Mouse (Mus musculus) embryo, embryonic 11 days (tissue): ENCODE data around the gene Stat5a.
A peak's percentile ranks its signal among the peaks of the same experiment; 100 is the strongest.

Experiments
- DNase-seq: peaks from one replicate; pipeline ENCODE4 v3.0.0-alpha.2; 2015

Stat5a gene

DNA sequence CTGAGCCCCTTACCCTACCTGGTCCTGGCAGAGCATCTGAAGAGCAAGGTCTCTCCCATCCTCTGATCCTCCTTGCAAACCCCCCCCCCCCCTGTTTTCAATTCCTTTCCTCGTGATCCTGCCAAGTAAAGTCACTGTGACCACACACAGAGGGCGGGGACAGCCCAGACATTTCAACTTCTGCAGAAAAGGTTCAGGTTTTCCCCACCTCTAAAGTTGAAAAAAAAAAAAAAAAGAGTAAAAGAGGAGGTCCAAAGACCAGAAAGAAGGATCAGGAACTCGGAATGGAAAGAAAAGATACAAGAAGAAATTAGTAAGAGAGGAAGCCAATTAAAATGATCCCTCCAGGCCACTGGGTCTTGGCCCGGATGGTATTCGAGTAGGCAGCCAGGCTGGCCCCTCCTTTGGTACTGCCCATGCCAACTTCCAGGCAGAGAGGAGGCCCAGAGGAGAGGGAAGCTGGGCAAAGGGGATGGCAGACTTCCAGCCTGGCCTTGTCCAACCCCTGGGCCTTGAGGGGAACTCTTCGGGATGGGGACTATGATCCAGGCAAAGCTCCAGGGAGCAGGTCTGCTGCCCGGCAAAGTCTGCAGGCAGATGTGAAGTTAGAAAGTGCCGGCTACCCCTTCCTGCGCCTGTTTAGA lies at the start of gene Stat5a:
Gene Stat5a (plus strand): TSS at position 417 of the 644 bp plus-strand sequence.
- DNase-seq, result no peak

DNA sequence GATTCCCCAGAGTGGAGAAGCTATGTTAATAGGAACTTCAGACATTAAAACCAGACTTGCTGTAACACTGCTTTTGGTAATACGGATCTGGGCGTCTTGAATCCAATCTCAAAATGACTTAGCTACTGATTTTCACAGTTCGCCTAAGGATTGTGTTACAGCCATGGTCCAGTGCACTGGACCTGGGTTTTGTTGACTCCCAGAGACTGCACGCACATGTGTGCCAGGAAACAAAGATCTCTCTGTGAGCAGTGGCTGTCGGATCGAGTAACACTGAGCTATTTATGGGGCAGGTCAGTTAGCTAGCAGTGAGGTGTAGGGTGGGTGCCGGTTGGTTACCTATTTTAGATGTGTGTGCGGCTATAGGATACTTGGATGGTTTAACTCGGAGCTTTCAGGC lies 48.6 kb upstream of the Stat5a start:
- DNase-seq, result peak; percentile 24

DNA sequence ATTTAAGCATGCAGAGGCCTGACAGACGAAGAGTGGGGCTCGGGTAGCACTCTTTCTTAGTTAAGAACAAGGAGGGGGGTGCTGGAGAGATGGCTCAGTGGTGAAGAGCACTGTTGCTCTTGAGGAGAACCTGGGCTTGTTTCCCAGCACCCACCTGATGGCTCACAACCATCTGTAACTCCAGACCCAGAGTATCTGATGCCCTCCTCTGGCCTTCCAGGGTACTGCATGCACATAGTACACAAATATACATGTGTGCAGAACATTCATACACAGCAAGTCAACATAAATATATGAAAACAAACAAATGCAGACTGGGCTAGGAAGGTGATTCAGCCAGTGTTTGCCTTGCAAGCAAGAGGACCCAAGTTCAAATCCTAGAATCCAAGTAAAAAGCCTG lies 48.0 kb upstream of the Stat5a start:
- no peak for DNase-seq

DNA sequence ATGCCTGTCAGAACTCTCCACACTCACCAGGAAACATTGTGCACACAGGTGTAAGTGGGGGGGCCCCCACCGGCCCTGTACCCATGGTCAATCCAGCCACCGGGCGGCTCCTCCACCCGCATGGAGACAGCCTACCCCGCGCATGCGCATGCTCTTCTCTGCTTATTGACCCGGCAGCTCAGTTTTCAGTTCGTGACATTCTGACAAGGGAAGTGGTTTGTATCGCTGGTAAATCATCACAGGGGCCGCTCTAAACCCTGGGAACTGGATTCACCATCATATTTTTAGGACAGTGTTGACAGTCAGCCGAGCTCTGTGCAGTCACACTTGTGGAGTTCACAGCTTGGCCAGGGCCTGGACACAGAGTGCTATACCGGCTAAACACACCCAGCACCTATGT lies 44.7 kb upstream of the Stat5a start:
- peak; percentile 51 for DNase-seq

DNA sequence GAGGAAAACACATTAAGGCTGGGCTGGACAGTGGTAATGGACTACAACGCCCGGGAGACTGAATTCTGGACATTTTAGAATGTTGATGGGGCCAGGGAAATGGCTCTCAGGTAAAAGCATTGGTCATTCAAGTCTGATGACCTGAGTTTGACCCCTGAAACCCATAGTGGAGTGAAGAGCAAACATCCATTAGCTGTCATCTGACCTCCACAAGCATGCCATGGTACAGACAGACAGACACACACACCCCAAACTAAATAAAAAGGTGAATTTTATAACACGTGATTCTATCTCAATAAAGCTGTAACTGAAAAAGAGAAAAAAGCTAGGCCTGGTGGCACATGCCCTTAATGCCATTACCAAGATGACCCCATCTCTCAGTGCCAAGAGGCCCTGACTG lies 42.8 kb upstream of the Stat5a start:
- no peak for DNase-seq

DNA sequence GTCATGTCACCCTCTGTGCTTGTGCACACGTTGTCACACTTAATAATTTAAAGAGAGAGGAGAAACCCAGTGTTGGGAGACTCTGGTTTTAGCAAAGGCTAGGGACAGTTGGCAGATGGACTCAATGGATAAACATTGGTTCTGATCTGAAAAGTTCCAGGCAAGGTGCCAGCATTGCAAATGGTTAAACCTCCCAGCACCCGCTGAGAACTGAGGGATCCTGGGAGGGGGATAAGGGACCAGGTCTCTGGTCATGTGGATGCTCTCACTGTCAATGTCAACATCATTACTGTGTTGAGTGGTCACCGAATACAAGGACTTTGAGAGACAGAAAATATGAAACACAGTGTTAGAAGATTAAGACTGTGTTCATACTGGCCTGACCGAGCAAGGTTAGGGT lies 42.4 kb upstream of the Stat5a start:
- DNase-seq, result no peak

DNA sequence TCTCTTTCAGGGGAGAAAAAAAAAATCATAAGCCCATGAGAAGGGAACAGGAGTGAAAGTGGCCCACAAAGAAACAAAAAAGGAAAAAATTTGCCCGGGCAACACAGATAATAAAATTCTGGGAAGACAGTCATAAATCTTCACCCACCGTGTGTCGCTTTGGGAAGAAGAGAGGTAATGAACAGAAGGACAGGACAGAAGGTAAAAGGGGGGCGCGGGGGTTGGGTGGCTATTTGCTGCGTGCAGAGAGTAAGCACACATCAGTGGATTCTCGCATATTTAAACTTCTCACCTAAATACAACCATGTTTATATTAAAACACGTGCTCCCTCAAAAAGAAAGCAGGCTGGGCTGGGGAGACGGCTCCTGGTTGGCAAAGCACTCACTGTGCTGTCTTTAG lies 41.8 kb upstream of the Stat5a start:
- no peak for DNase-seq

DNA sequence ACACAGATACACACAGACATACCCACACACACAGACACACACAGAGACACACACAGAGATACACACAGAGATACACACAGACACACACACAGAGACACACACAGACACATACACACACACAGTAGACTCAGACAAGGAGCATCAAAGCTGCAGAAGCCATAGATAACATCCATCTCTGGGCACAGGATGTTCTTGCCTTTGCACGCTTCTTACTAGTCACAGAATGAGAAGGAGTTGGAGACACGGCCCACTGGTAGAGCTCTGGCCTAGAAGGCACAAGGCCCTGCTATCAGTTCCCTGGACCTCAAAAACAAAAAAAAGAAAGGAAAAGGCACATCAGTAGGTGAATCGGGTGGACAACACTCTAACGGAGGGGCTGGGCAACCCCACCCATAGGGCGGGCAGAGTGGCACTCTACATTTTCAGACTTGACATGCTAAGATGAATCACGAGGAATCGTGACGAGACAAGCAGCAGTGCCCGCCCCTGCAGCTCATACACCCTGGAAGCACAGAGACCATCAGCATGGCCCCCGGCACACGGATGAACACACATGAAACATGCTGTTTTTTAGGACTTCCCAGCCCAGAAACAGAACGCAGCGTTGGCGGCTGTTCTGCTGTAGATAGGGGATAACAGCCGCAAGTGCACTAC lies 40.7 kb upstream of the Stat5a start:
- DNase-seq, result no peak

DNA sequence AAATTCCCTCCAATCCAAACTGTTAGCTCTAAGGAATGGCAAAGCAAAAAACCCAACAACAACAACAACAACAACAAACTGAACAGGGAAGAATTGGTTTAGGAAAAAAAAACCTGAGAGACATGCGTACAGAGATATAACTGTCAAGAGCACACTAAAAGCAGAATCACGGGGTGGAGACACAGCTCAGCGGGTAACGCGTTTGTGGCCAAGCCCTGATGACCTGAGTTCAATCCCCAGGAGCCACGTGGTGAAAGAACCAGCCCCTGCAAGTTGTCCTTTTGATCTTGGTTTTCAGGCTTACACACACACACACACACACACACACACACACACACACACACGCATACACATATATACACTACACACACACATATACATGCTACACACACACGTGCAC lies 40.1 kb upstream of the Stat5a start:
- no peak for DNase-seq

DNA sequence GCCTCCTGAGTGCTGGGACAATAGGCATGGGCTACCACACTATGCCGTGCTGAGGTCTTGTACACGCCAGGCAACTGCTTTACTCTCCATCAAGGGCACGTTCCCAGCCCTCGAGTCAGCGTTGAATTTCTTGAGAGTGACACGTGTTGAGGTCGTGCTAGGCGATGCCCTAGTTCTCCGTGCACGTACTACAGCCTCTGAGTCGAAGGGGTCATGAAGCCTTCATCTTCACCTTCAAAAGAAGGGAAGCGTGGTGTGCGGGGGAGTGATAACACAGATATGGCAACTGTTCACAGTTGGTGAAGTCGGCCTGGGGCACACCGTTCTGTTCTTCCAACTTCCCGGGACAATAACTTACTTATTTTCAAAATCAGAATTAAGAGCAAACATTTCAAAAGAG lies 39.5 kb upstream of the Stat5a start:
- DNase-seq, result no peak

DNA sequence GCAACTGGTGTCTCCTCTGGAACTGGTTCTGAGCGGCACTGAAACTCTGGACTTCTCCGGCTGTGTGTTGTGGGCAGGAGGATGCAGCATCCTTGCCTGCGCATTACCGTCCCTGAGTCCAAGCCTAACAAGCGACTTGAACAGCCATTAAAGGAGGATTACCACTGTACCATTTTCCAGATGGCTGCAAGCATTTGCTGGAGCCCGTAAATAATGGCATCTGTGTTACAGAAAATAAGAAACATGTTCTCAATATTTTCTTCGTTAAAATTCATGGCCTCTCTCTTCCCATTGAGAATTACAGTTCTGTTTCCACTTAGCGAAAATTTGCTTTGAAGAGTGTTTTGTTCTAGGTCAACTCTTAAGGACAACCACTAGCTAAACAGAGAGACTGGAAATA lies 39.1 kb upstream of the Stat5a start:
- DNase-seq, result peak; percentile 18

DNA sequence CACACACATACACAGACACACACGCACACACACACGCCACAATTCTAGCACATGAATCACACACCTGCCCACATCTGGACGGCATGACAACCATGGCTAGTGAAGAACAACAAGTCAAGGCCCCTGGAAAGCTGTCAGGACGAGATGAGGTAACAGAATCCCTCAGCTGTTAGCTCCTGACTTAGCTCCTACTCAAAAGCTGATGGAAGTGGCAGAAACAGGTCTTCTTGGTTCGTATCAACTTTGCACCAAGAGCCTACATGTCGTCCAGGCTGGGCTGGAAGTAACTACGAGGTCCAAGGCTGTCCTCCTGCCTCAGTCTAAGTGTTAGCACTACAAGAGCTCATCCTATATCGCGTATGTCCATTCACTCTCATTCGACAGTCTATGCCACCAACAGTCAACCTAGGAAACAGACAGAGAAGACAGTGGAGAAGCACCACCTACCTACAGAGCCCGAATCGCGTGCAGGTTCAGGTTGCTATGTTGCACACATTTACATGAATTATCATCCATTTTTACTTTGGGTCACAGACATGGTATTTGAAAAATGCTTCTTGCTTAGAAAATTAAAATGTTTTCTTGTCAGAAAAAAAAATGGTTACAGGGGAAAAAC lies 37.4 kb upstream of the Stat5a start:
- no peak for DNase-seq

DNA sequence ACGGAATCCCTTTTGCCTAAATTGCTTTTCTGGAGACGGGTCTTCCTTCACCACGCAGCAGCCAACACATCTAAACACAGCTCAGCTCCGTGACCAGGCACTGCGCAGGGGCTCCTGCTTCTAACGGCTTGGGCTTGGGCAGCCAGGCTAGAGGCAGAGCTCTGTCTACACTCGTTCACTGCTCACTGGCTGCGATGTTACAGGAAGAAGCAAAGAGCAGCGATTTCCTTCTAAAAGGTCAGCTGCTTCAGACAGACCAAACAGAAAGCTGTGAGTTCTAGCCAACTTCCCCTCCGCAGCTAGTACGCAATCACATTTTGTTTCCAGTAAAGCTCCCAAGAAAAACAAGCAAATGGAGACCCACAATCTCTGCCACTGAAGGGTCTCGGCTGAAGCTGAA lies 36.8 kb upstream of the Stat5a start:
- DNase-seq, result no peak

DNA sequence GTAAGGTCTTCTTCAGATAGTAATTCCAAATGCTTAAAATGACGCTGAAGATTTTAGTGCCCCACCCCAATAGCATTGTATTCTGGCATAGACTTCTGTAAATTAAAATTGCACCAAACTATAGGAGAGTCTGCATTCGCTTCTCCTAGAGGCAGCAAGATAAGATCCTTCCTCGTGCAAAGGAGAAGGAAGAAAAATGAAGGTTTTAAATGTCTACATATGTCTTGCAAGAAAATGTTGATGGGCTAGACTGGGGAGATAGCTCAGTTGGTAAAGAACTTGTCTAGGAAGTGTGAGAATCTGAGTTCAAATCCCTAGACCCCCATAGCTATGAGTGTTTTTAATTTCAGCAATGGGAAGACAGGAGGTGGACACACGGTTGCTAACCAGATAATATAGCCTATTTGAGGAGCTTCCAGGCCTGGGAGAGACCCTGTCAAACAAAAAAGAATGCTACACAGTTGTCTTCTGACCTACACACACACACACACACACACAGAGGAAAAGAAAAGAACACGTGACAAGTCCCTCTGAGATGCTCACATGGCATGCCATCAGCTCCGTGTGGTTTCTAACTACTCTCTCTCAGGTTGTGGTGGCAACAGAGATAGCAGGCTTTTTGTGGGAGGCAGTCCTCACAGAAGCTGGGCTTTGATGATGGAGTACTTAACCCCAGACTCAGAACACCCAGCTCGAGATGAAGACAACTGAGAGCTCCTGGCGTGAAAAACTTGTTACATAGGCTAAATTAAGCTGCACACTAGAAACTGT lies 35.4 kb upstream of the Stat5a start:
- no peak for DNase-seq

DNA sequence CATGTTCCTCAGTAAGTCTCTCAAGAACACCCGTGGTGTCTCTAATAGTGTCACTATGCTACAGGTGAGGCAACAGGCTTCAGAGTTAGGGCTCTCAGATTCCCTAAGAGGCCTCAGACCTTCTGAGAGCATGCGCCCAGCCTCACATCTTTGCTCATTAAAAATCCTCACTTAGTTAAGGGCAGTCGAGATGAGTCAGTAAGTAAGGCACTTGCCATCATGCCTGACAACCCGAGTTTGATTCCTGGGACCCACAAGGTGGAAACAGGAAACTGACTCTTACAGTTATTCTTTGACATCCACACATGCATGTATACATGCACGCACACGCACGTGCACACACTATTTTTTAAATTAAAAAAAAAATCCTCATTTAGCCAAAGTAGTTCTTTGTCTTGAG lies 34.7 kb upstream of the Stat5a start:
- DNase-seq, result no peak

DNA sequence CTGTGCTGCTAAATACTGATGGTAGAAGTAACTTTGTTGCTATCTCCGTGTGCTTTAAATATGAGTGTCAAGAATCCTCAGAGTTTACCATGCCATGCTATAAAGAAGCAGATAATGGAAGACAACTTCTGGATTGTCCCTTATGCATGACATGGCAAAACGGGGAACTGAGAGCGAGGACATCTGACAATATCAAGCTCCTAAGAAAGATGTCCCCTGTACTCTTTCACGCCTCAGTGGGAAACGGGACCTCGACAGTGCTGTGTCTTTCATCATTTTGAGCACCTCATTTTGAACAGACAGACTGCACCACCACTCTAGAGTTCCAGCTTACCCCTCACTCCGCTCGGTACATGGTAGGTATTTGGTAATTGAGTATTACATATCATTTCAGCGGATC lies 33.7 kb upstream of the Stat5a start:
- no peak for DNase-seq

DNA sequence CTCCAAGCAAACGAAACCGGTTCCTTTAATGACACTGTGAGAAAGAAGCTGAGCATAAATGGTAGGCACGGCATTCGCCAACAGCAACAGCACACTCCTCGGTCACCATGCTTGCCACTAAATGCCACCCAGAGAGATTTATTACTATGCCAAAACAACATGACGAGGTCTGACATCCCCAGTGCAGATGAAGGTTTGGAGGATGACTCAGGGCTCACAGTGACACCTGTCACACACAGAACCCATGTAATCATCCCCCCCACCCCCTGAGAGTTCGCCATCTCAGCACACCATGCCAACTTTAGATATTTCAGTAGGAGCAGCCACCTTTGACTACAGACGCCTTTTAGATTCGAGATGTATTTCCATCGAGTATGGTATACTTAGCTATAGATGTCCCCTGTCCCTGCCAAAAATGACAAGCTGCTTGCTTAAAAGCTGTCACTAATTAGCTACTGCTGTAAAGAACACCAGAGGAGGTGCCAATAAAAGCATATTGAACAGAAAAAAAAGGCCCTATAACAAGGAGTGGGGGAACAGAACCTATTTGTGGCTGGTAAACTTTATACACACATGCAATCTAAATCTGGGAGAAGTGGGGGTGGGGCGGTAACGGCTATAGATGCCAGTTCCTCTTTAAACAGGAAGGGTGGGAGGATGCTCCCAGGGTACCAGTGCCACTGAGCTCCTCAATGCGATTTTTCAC lies 32.8 kb upstream of the Stat5a start:
- DNase-seq, result no peak

DNA sequence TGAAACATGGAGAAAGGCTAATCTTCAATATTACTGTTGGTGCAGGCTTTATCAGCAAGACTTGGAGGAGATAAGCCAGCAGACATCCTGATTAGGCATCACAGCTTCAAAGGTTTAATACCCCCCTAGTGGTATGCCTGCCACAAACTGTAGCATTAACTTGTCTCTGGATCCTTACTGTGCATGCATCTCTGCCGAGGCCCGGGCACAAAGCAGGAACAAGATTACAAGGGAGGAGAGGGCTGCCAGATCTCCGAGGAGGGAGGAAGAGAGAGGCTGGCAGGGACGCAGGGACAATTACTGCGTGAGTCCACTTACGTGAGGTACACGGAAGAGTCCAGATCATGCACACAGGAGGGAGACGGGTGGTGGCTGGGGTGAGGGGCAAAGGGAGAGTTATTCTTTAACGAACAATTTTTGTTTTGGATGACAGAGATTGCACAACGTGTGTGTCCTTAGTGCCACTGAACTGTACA lies 30.4 kb upstream of the Stat5a start:
- no peak for DNase-seq

DNA sequence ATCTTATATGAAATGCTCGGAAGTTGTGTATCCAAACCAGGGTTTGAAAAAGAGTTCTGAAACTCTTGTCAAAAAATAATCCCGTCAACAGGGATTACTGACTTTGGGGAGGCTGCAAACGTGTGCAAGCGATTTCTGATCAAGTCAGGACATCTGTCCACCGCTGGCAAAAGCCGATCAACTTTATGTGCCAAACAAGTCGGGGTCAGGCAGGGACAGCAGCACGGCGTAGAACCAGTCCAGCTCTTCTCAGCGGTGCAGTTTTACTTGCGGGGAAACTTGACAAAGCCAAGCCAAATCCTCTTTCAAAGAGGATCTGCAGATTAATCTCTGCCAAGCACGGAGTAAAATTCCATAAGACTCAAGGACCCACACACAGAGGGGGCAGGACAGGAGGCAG lies 29.5 kb upstream of the Stat5a start:
- no peak for DNase-seq

DNA sequence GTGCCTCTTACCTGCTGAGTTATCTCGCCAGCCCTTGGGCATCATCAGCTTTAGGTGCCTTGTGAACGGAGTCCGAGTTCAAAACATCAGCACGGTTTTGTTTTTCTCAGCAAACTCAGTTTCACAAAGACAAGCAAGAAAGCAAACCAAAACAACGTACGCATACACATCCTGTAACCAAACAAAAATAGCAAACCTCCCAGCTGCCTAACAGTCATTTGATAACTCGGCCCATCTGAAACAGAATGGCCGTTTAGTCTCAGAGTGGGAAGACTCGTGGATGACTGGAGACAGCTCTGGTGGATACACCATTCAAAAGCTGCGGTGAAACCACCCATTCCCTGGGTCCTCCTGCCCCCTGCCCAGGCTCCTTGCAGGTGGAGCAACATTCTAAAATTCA lies 27.8 kb upstream of the Stat5a start:
- DNase-seq, result no peak

DNA sequence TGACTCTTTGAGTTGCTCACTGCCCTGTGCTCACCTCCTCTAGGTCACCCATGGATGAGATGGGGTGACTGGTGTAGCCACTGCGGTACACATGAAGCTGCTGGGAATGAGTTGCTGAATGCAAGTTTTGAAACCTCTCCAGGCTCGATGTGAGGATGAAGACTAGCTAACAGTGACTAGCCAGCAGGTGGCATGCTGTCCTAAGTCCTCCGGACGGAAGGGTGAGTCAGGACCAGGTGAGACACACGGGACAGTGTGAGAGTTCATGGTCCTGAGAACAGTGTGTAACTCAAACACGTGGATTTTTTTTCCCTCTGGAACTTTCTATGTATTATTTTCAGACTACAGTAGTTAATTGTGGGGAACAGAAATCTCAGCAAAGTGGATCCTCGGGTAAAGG lies 25.7 kb upstream of the Stat5a start:
- DNase-seq, result no peak

DNA sequence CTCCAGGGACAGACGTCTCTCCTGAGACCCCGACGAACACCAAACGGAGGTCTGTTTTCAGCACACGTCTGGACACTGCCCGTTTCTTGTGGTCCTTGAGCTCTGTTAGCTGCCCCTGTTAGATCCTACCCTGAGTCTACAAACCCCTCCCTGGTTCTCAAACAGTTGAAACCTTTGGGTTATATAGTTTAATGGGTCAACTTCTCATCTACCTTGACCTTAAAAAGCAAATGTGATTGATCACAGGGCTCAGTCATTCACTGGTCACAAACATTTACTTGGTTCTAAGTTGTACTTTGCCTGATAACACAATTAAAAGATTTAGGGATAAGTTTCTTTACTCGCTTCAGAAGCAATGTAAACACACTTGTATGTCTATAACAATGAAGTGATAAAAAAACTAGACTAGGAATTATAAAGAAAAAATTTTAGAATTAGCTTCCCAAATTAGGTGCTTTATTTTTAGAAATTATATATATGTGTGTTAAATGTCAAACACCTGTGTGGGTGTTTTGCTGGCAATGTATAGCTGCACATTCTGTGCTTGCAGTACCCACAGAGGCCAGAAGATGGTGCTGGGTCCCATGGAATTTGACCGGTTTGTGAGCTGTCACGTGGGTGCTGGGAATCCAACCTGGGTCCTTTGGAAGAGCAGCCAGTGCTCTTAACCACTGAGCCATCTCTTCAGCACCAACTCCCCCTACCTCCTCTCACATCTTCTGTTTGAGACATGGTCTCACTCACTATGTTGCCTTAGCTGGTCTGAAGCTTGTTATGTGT lies 22.0 kb upstream of the Stat5a start:
- DNase-seq, result no peak
